Mouse (Mus musculus) urinary bladder, postnatal 36 days (tissue): Measurements from ENCODE around the gene Arf6.
"Not testable (repeated sequence)": the region's sequence is repeated elsewhere in the genome, so short reads cannot be mapped to it uniquely, and the experiment has no call there.

Experiments
- DNase-seq, 2 experiments: peaks; one replicate each; pipeline ENCODE4 v3.0.0; 2022; ENCODE audit warnings: low spot score in 2 of 2, mixed read lengths in 1 of 2

The Arf6 gene

GRCm38 (mm10) chr12:69371854-69372671, at the start of gene Arf6, which contains the start of gene Gm9887:
Gene Arf6 (plus strand): TSS chr12:69372150.
Gene Gm9887 (minus strand): TSS chr12:69372458.
- peak; percentile 96 to 98 for DNase-seq

GRCm38 (mm10) chr12:69331187-69331586, 40.8 kb upstream of the Arf6 start:
- DNase-seq, result no peak

- no peak for DNase-seq
These were observed 39.8 kb upstream of the Arf6 start for GRCm38 (mm10) chr12:69332147-69332546.

- peak; percentile 9 to 13 for DNase-seq
These were observed 38.4 kb upstream of the Arf6 start for GRCm38 (mm10) chr12:69333547-69333946.

GRCm38 (mm10) chr12:69349928-69350327, 22.0 kb upstream of the Arf6 start:
- DNase-seq, result no peak

GRCm38 (mm10) chr12:69351685-69352084, 20.3 kb upstream of the Arf6 start:
- no peak for DNase-seq

- peak; percentile 79 to 85 for DNase-seq
These were observed 15.2 kb upstream of the Arf6 start, which contains the start of gene Nemf for GRCm38 (mm10) chr12:69356546-69357299. Gene Nemf (minus strand): TSS chr12:69357165.

- no peak for DNase-seq
These were observed 14.7 kb upstream of the Arf6 start for GRCm38 (mm10) chr12:69357300-69357646.

GRCm38 (mm10) chr12:69360655-69360996, 11.3 kb upstream of the Arf6 start:
- peak; percentile 28 to 31 for DNase-seq

- peak; percentile 99 for DNase-seq
These were observed 10.7 kb upstream of the Arf6 start for GRCm38 (mm10) chr12:69360997-69361899.

GRCm38 (mm10) chr12:69361919-69362318, 10.0 kb upstream of the Arf6 start:
- DNase-seq, result no peak

- no peak for DNase-seq
These were observed 9.6 kb upstream of the Arf6 start for GRCm38 (mm10) chr12:69362388-69362787.

- DNase-seq, result not testable (repeated sequence)
These were observed 8.8 kb upstream of the Arf6 start for GRCm38 (mm10) chr12:69363110-69363509.

GRCm38 (mm10) chr12:69363899-69364762, 7.8 kb upstream of the Arf6 start:
- DNase-seq, result peak; percentile 74 to 84

- no peak for DNase-seq
These were observed 6.2 kb upstream of the Arf6 start for GRCm38 (mm10) chr12:69365757-69366156.

- no peak for DNase-seq
These were observed 5.5 kb upstream of the Arf6 start for GRCm38 (mm10) chr12:69366424-69366823.

GRCm38 (mm10) chr12:69367557-69367956, 4.4 kb upstream of the Arf6 start:
- DNase-seq, result no peak

- DNase-seq, result no peak
These were observed 1.0 kb upstream of the Arf6 start for GRCm38 (mm10) chr12:69370936-69371335.

GRCm38 (mm10) chr12:69371421-69371853, 513 bp upstream of the Arf6 start:
- no peak for DNase-seq

GRCm38 (mm10) chr12:69372731-69373331, 881 bp downstream of the Arf6 start:
- peak; percentile 8 to 9 for DNase-seq
